16 mouse cellular contexts compared by ENCODE assay signal in genomic region chr14:20477261-20478025, GRCm38 (mm10). TPM values are rescaled to one million over a fixed set of nuclear protein-coding genes. Genes with fewer than 3 reads are reported as not detected.
DNase-seq lines count a peak whose midpoint lies in the region; ATAC-seq and TF ChIP-seq lines count a peak whose summit lies in the region.
"Had no signal": no experiment of that assay in that cellular context is flagged by ENCODE, and none has a peak within 500 bp of the region (broad histone marks: within the 10 kb centered on the region; RNA-seq: fewer than 3 reads in every experiment).

No protein-coding gene starts in this region.

- ATAC-seq in heart, embryonic 11.5 days (replicated peaks; ENCODE audit: insufficient number of reproducible peaks, low FRiP score, low TSS enrichment) = no peak
- ATAC-seq in liver, embryonic 15.5 days (ENCODE audit: insufficient read depth) = no peak
- ATAC-seq in forebrain, postnatal 0 days = no peak

- WGBS in heart, embryonic 11.5 days (ENCODE audit: insufficient replicate concordance) = 71% methylated on average over 4 of the region's 4 CpGs
- 29% methylated on average over 4 of the region's 4 CpGs for WGBS in embryonic facial prominence, embryonic 10.5 days
- 62% methylated on average over 4 of the region's 4 CpGs for WGBS in liver, embryonic 15.5 days (ENCODE audit: insufficient replicate concordance)
- whole genome bisulfite sequencing in forebrain, postnatal 0 days = 49% methylated on average over 4 of the region's 4 CpGs

- intact Hi-C loops in heart, postnatal 25 days (cut with DNase I) = loop anchor here (5.0 kb wide), 2 partner anchors 85 to 185 kb away; partner anchors contain the start of gene Mrps16

- TF ChIP-seq CTCF in E14TG2a.4 (conservative IDR thresholded peaks at IDR 0.05; ENCODE audit: low read length) = no peak
- no peak for TF ChIP-seq CTCF in forebrain, postnatal 0 days (IDR thresholded peaks at IDR 0.05; ENCODE audit: low read depth)

- 0 out of 2 replicates have a peak overlapping the region, but pooled peaks have one; percentile 10 for H3K9ac ChIP-seq in heart, embryonic 11.5 days (ENCODE audit: low read depth, low read length)
- no peak overlapping the region; the same call in none of the 2 replicates for H3K9ac ChIP-seq in liver, embryonic 15.5 days
- H3K9ac ChIP-seq in forebrain, postnatal 0 days = no peak overlapping the region
- H3K9ac ChIP-seq: neural tube, embryonic 13.5 days had no signal

- no peaks in the 10 kb centered on the region for H3K27me3 ChIP-seq in heart, embryonic 11.5 days (ENCODE audit: control insufficient read depth, insufficient read depth, low read length)
- H3K27me3 ChIP-seq in E14TG2a.4 (ENCODE audit: insufficient read depth, low read length) = no peaks in the 10 kb centered on the region
- no peaks in the 10 kb centered on the region; the same call in 1 of the 2 replicates for H3K27me3 ChIP-seq in embryonic facial prominence, embryonic 10.5 days (replicated peaks; ENCODE audit: low read depth, poor library complexity, severe bottlenecking)
- H3K27me3 ChIP-seq in liver, embryonic 15.5 days = no peaks in the 10 kb centered on the region
- no peaks in the 10 kb centered on the region for H3K27me3 ChIP-seq in forebrain, postnatal 0 days (ENCODE audit: insufficient read depth, low read length)

- H3K27ac ChIP-seq in heart, embryonic 11.5 days (ENCODE audit: low read depth, low read length) = no peak overlapping the region
- no peak overlapping the region for H3K27ac ChIP-seq in embryonic facial prominence, embryonic 10.5 days (replicated peaks)
- H3K27ac ChIP-seq in liver, embryonic 15.5 days (replicated peaks) = peak overlapping the region; percentile 70
- H3K27ac ChIP-seq in forebrain, postnatal 0 days (ENCODE audit: low read depth, low read length) = no peak overlapping the region
- H3K27ac ChIP-seq: midbrain, embryonic 10.5 days; neural tube, embryonic 13.5 days had no signal

- no peaks in the 10 kb centered on the region for H3K9me3 ChIP-seq in heart, embryonic 11.5 days (replicated peaks; ENCODE audit: control insufficient read depth, low read length)
- no peaks in the 10 kb centered on the region for H3K9me3 ChIP-seq in E14TG2a.4 (ENCODE audit: low read length)
- no peaks in the 10 kb centered on the region for H3K9me3 ChIP-seq in embryonic facial prominence, embryonic 10.5 days
- no peaks in the 10 kb centered on the region for H3K9me3 ChIP-seq in liver, embryonic 15.5 days (replicated peaks)
- no peaks in the 10 kb centered on the region for H3K9me3 ChIP-seq in forebrain, postnatal 0 days (ENCODE audit: low read length)
- H3K9me3 ChIP-seq: midbrain, embryonic 10.5 days; neural tube, embryonic 13.5 days had no signal

- no peak overlapping the region for H3K4me2 ChIP-seq in heart, embryonic 11.5 days
- peak overlapping the region; percentile 51 for H3K4me2 ChIP-seq in liver, embryonic 15.5 days
- H3K4me2 ChIP-seq in forebrain, postnatal 0 days (ENCODE audit: low read depth) = no peak overlapping the region
- H3K4me2 ChIP-seq: neural tube, embryonic 13.5 days had no signal

- peaks cover 13% of the 10 kb centered on the region for H3K4me1 ChIP-seq in heart, embryonic 11.5 days (ENCODE audit: control insufficient read depth, insufficient read depth, low read length)
- peaks cover 64% of the 10 kb centered on the region for H3K4me1 ChIP-seq in E14TG2a.4 (replicated peaks; ENCODE audit: low read depth, low read length)
- H3K4me1 ChIP-seq in embryonic facial prominence, embryonic 10.5 days = peaks cover 52% of the 10 kb centered on the region
- H3K4me1 ChIP-seq in liver, embryonic 15.5 days (replicated peaks) = peaks cover 40% of the 10 kb centered on the region
- no peaks in the 10 kb centered on the region for H3K4me1 ChIP-seq in forebrain, postnatal 0 days (ENCODE audit: insufficient read depth)

- H3K36me3 ChIP-seq in heart, embryonic 11.5 days (ENCODE audit: control insufficient read depth, insufficient read depth, low read length) = no peaks in the 10 kb centered on the region
- H3K36me3 ChIP-seq in E14TG2a.4 (ENCODE audit: insufficient read depth, low read length) = peaks cover 30% of the 10 kb centered on the region
- H3K36me3 ChIP-seq in embryonic facial prominence, embryonic 10.5 days (replicated peaks) = no peaks in the 10 kb centered on the region; the same call in 1 of the 2 replicates
- H3K36me3 ChIP-seq in liver, embryonic 15.5 days (replicated peaks) = peaks cover 19% of the 10 kb centered on the region
- H3K36me3 ChIP-seq in forebrain, postnatal 0 days (ENCODE audit: insufficient read depth) = no peaks in the 10 kb centered on the region
- H3K36me3 ChIP-seq: neural tube, embryonic 13.5 days had no signal

- DNase-seq in heart, postnatal 25 days (ENCODE audit: low spot score) = no peak
- DNase-seq in embryonic facial prominence, embryonic 10.5 days (ENCODE audit: low spot score) = peak; percentile 39
- no peak for DNase-seq in forebrain, postnatal 0 days
- no peak for DNase-seq in adrenal gland, postnatal 10 days
- no peak for DNase-seq in testis, postnatal 14 days (ENCODE audit: low spot score)
- DNase-seq: cerebellum, postnatal 10 days; gastrocnemius, postnatal 10 days; heart, postnatal 14 days; kidney, adult 11 months; lung, adult 2 months; right cerebral cortex, postnatal 14 days had no signal

- H3K4me3 ChIP-seq in heart, embryonic 11.5 days (ENCODE audit: low read depth, low read length) = no peak overlapping the region
- peak overlapping the region; percentile 14; the same call in 1 of the 2 replicates for H3K4me3 ChIP-seq in E14TG2a.4 (replicated peaks; ENCODE audit: low read length)
- H3K4me3 ChIP-seq in embryonic facial prominence, embryonic 10.5 days = no peak overlapping the region
- H3K4me3 ChIP-seq in liver, embryonic 15.5 days (replicated peaks) = peak overlapping the region; percentile 26; the same call in 1 of the 2 replicates
- no peak overlapping the region for H3K4me3 ChIP-seq in forebrain, postnatal 0 days (ENCODE audit: low read depth, low read length)
- H3K4me3 ChIP-seq: midbrain, embryonic 10.5 days; neural tube, embryonic 13.5 days had no signal

RNA-seq across cellular contexts. Expression of gene Anxa7, which starts 2.5 kb away (rescaled TPM):
- polyA plus RNA-seq in heart, embryonic 11.5 days (2014; fragmentation: Nextera tagmentation; extraction: Ambion mirVana) = 38.1 and 42.5 TPM in 2 replicates
- 10 to 100 TPM; 49.8 to 54.1 TPM for total RNA-seq in heart, postnatal 25 days (2021)
- 22.7 and 27.0 TPM in 2 replicates for polyA plus RNA-seq in embryonic facial prominence, embryonic 10.5 days (2016; fragmentation: Nextera tagmentation; extraction: Ambion mirVana)
- polyA plus RNA-seq in liver, embryonic 15.5 days (2015; fragmentation: Nextera tagmentation; extraction: Ambion mirVana) = 41.2 and 41.5 TPM in 2 replicates
- total RNA-seq in forebrain, postnatal 0 days (2014; rRNA removed) = 36.7 and 43.0 TPM in 2 replicates
- polyA plus RNA-seq in forebrain, postnatal 0 days (2015; fragmentation: Nextera tagmentation; extraction: Ambion mirVana) = 20.9 and 21.2 TPM in 2 replicates
- 10 to 100 TPM; 60.7 to 67.2 TPM for total RNA-seq in adrenal gland, postnatal 10 days (2021)

RNA-seq across cellular contexts. Expression of gene Mss51, which starts 19.3 kb away (rescaled TPM):
- 0.62 and 1.1 TPM in 2 replicates for polyA plus RNA-seq in heart, embryonic 11.5 days (2014; fragmentation: Nextera tagmentation; extraction: Ambion mirVana)
- total RNA-seq in heart, postnatal 25 days (2021) = under 1 TPM; 0.36 to 0.49 TPM
- polyA plus RNA-seq in embryonic facial prominence, embryonic 10.5 days (2016; fragmentation: Nextera tagmentation; extraction: Ambion mirVana) = 0.67 and 1.3 TPM in 2 replicates
- 0.44 and 0.48 TPM in 2 replicates for polyA plus RNA-seq in liver, embryonic 15.5 days (2015; fragmentation: Nextera tagmentation; extraction: Ambion mirVana)
- 0.14 and 0.15 TPM in 2 replicates for total RNA-seq in forebrain, postnatal 0 days (2014; rRNA removed)
- not detected in 2 replicates for polyA plus RNA-seq in forebrain, postnatal 0 days (2015; fragmentation: Nextera tagmentation; extraction: Ambion mirVana)
- total RNA-seq in adrenal gland, postnatal 10 days (2021) = 1 to 10 TPM; 2.3 to 3.0 TPM

RNA-seq across cellular contexts. Expression of gene Cfap70, which starts 25.4 kb away (rescaled TPM):
- polyA plus RNA-seq in heart, embryonic 11.5 days (2014; fragmentation: Nextera tagmentation; extraction: Ambion mirVana) = 0.21 TPM in 1 of 2 replicates, not detected in the other
- not detected for total RNA-seq in heart, postnatal 25 days (2021)
- polyA plus RNA-seq in embryonic facial prominence, embryonic 10.5 days (2016; fragmentation: Nextera tagmentation; extraction: Ambion mirVana) = 0.47 and 1.1 TPM in 2 replicates
- polyA plus RNA-seq in liver, embryonic 15.5 days (2015; fragmentation: Nextera tagmentation; extraction: Ambion mirVana) = not detected in 2 replicates
- total RNA-seq in forebrain, postnatal 0 days (2014; rRNA removed) = 1.5 and 2.1 TPM in 2 replicates
- polyA plus RNA-seq in forebrain, postnatal 0 days (2015; fragmentation: Nextera tagmentation; extraction: Ambion mirVana) = 0.88 and 1.4 TPM in 2 replicates
- total RNA-seq in adrenal gland, postnatal 10 days (2021) = 1 to 10 TPM; 1.9 to 2.7 TPM

Comparison
In these comparisons a context has a peak if more than half of its experiments do, and no peak if none do; other contexts are left out.
1. H3K4me3 ChIP-seq: peak in E14TG2a.4 (single experiment) and liver, embryonic 15.5 days (single experiment); none in heart, embryonic 11.5 days (single experiment), embryonic facial prominence, embryonic 10.5 days (single experiment) and forebrain, postnatal 0 days (single experiment).